Mouse (Mus musculus): Measurements from ENCODE around the gene Plcb1.
A peak's percentile ranks its signal among the peaks of the same experiment; 100 is the strongest.
"Not testable (repeated sequence)": the region's sequence is repeated elsewhere in the genome, so short reads cannot be mapped to it uniquely, and the experiment has no call there.

Plcb1 gene

DNA sequence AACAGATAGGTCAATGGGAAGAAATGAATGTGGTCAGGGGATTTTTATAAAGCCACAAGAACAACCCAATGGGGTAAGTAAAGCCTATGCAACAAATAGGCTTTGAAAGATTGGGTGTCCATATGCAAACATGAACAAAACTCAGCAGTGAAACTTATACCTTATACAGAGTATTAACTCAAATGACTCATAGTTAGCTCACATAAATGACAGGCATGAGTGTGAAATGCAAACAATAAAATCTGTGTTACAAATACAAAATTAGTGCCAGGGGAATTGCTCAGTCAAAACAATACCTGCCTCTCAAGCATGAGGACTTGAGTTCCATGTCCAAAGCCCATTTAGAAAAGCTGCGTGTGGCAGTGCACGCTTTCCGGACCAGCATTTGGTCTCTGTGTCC, 182.5 kb downstream of the Plcb1 start:
- no peak for DNase-seq (ENCODE audit: low read depth, low spot score)

GRCm38 (mm10) chr2:134972376-134972775, 186.5 kb downstream of the Plcb1 start:
- no peak for DNase-seq (ENCODE audit: low read depth, low spot score)

DNA sequence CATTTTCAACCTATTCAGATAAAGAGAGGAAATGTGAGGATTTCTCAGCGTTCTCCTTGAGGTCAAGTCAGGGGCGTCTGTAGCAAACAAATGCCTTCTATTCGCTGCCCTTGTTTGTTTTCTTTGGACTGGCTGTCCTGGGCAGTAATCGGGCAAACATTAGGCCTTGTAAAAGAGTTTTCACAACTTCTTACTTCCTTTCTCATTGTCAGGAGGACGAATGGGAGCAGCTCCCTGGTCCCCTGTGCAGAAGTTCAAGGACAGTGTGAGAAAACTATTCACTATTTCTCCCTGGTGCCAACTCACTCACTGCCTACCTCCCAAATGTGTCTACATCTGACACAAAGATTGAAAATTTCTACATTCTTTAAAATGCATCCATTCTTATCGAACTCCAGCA, 188.8 kb downstream of the Plcb1 start:
- no peak for DNase-seq (ENCODE audit: low read depth, low spot score)

GRCm38 (mm10) chr2:134976796-134977330, 191.0 kb downstream of the Plcb1 start:
- no peak for DNase-seq (ENCODE audit: low read depth, low spot score)

GRCm38 (mm10) chr2:134977641-134978040, 191.8 kb downstream of the Plcb1 start:
- no peak for DNase-seq (ENCODE audit: low read depth, low spot score)

DNA sequence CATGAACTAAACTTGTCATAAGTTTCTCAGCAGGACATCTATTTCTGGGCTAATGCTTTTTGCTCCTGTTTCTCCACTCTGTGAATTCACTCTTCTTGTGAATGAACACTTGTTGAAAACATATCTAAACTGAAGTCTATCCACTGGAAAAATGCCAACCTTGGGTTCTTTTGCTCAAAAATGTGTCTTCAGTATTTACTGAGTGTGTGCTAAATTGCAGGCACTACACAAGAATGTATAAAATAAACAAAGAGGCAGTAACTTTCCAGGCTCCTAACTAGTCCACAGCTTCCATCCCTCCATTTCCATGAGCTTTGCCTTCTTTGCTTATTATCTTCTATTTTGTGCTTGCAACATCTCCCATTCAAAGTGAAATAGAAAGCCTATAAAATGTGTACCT, 195.5 kb downstream of the Plcb1 start:
- no peak for DNase-seq (ENCODE audit: low read depth, low spot score)

DNA sequence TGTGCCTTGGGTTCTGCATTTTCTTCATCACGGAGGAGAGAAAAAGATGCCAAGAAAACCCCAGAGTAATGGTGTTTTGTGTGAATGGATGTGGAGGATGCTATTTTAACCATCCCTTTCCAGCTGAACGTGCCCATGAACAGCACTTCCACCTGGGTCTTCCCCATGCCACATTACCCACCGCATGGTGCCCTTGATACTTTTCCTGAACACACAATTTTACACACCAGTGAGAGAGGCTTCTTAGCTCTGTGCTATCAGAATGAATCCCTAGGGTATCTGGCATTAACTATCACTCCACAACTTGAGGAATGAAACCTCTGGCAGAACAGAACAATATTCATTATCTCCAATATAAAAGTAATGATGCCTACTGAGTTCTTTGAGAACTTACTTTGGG, 199.0 kb downstream of the Plcb1 start:
- DNase-seq (ENCODE audit: low read depth, low spot score): no peak

GRCm38 (mm10) chr2:134987978-134988377, 202.1 kb downstream of the Plcb1 start:
- DNase-seq (ENCODE audit: low read depth, low spot score): no peak

- DNase-seq (ENCODE audit: low read depth, low spot score): no peak
Measured at GRCm38 (mm10) chr2:134989650-134990292, 203.9 kb downstream of the Plcb1 start.

DNA sequence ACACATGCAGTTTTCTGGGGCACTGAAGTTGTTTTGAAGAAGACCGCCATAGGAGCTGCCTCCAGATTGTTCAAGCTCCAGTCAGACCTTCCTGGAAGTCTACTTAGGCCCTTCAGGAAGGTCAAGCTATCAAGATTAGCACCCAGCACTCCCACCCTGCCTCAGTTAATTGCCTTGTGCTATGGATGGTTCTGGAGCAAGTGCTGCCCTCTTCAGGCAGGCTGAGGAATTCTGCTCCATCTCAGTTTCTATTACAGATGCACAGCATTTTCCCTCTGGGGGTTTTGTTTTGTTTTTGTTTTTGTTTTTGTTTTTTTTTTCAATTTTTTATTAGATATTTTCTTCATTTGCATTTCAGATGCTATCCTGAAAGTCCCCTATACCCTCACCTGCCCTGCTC, 221.3 kb downstream of the Plcb1 start:
- DNase-seq (ENCODE audit: low read depth, low spot score): no peak

- DNase-seq (ENCODE audit: low read depth, low spot score): not testable (repeated sequence)
Measured at GRCm38 (mm10) chr2:135007885-135008284, 222.0 kb downstream of the Plcb1 start.

DNA sequence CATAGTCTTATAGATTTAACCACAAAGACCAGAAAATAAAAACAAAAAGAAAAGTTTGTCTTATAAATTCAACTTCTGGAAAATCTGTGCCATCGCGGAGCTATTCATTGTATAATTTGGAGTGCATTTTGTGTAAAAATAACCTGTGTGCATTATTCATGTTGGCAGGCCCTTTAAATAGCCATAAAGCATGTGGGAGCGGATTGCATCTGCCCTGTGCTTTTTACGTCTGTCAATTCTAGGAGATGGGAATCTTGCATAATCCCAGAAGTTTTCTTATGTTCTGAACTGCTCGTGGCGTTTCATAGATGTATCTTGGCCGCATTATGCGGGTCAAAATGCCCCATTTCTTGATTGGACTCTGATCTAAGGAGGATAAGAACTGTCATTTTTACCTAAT, 224.5 kb downstream of the Plcb1 start:
- no peak for DNase-seq (ENCODE audit: low read depth, low spot score)

DNA sequence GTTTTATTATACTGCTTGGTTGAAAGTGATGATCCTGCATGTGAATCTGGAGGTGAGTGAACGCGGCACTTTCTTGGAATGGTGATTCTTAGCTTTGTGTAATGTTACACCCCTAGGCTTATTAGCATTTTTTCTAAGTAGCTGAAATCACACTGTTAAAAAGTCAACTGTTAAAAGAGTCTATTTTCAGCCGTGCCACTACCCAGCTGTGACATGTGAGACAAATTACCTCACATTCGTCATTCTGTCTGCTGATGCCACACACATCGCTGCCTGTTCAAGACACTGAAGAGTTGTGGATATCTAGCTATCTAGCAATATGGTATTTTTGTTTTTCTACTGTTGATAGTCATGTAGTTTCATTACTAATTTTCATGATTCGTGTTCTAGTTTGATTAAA, 229.6 kb downstream of the Plcb1 start:
- DNase-seq (ENCODE audit: low read depth, low spot score): no peak

DNA sequence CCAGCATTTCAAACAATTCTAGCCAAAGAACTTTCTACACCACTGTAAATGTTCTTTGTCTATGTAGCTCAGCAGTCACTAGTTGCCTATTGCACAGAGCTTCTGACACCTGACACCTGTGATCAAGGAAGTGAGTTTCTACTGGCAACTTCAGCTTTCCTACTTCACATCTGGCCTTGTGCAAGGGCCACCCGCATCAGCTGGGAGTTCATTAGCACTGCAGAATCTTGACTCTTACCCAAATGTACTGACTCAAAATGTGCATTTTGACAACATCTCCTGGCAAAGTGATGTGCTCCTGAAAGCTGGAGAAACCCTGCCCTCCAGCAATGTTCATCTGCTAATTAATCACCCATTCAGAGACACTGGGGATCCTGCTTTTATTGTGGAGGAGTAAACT, 232.4 kb downstream of the Plcb1 start:
- no peak for DNase-seq (ENCODE audit: low read depth, low spot score)

GRCm38 (mm10) chr2:135018708-135019107, 232.8 kb downstream of the Plcb1 start:
- DNase-seq (ENCODE audit: low read depth, low spot score): no peak

- DNase-seq (ENCODE audit: low read depth, low spot score): no peak
Measured at GRCm38 (mm10) chr2:135019588-135019987, 233.7 kb downstream of the Plcb1 start.

DNA sequence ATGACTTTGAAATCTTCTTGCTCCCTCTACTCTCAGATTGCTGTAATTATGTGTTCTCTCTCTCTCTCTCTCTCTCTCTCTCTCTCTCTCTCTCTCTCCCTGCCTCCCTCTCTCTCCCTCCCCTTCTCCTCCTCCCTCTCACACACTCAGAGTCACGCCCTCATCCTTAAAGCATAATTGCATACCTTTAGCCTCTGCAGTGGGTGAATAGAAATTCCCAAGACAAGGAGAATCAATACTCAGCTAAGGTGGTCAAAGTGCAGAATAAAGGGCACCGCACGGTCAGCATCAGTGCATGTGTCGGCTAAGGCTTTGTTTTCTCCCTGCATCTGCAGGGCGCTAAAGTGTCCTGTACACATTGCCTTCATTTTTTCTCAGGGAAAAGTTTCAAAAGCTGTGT, 243.4 kb downstream of the Plcb1 start:
- no peak for DNase-seq (ENCODE audit: low read depth, low spot score)

- no peak for DNase-seq (ENCODE audit: low read depth, low spot score)
Measured at GRCm38 (mm10) chr2:135029700-135030099, 243.8 kb downstream of the Plcb1 start.

DNA sequence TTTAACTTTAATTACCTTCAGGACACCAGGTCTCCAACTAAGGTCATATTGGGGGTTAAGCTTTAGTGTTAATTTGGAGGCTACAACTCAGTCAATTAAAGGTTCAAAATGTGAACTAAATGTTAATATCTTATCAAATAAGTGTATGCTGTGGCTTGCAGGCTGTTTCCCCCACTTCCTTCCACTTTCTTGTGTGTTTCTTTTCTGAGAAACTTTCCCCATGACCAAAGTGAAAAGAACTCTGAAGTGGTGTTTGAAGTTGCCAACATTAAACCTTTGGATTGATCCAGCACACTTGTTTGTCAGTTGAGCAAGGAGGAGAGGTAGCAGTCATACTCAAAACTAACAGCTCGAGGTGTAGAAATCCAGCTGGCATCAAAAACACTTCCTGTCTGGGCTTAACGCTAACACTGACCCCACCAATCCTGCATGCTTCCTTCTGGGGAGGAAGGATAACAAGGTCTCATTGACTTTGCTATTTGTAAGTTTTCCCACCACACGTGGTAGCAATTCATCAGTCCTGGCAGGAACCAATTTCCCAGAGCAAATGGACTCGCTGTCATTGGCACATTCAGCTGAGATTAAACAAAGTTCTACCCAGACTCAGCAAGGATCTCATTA, 249.9 kb downstream of the Plcb1 start:
- no peak for DNase-seq (ENCODE audit: low read depth, low spot score)

DNA sequence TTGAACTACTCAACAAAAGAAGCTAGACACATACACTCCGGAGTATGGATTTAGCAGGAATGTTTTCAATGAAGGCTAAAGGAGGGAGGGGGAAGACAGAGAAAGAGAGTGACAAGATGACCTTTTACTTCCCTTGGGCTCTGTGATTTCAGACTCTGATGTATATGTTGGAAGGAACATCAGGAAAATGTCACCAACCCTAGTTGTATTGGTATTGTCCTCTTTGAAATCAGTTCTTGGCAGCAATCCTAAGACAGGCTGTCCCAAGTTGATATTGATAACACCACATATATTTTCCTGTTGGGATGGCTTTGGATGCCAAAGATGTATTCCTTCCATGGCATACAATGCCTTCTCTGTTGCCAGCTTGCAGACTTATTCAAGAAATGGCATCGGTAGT, 262.9 kb downstream of the Plcb1 start:
- no peak for DNase-seq (ENCODE audit: low read depth, low spot score)

GRCm38 (mm10) chr2:135049283-135049682, 263.4 kb downstream of the Plcb1 start:
- peak; percentile 34 for DNase-seq (ENCODE audit: low read depth, low spot score)

GRCm38 (mm10) chr2:135051540-135052288, 265.8 kb downstream of the Plcb1 start:
- no peak for DNase-seq (ENCODE audit: low read depth, low spot score)

DNA sequence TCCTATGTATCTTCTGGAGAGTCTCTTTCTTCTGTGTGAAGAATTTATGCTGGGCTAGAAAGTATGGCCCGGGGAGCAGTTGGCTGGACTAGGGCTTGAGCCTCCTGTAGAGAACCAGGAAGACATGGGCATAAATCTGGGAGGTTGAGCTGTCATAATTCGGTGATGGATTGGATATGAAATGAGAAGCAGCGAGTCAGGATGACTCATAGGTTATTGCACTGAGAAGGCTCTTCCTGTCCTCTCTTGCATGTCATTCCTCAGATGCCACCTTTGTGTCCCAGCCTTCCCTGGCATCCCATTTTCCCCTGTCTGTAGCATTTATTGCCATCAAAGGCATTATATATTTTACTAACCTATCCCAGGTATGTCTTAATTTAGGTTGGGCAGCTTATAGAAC, 267.5 kb downstream of the Plcb1 start:
- no peak for DNase-seq (ENCODE audit: low read depth, low spot score)

Data from brain, embryonic 18.5 days (tissue).